Mouse (Mus musculus): ENCODE measurements around the gene Ptpre. TPM values are rescaled to one million over a fixed set of nuclear protein-coding genes. Genes with fewer than 3 reads are reported as not detected.

Gene Ptpre
- polyA plus RNA-seq, 1 experiment from 2014 or later = 2.5 TPM

GRCm38 (mm10) chr7:135527169-135527568 is 10.1 kb upstream of the Ptpre start:
- ATAC-seq (ENCODE audit: low read depth) = no peak
- Histone ChIP-seq H3K4me3 (ENCODE audit: low read length) (no peak overlapping the region), H3K9ac (ENCODE audit: low read length) (no peak overlapping the region), H3K27ac (ENCODE audit: low read length) (no peak overlapping the region), H3K4me1 (replicated peaks; ENCODE audit: control insufficient read depth, insufficient read depth, low read length) (peaks cover 5% of the 10 kb centered on the region), H3K4me2 (ENCODE audit: low read depth, low read length) (no peak overlapping the region), H3K36me3 (ENCODE audit: control insufficient read depth, insufficient read depth, low read length) (no peaks in the 10 kb centered on the region), H3K9me3 (ENCODE audit: control insufficient read depth, low read length) (no peaks in the 10 kb centered on the region), H3K27me3 (ENCODE audit: control insufficient read depth, insufficient read depth, low read depth, low read length) (no peaks in the 10 kb centered on the region)
- WGBS = 35% methylated on average over 3 of the region's 3 CpGs

DNA sequence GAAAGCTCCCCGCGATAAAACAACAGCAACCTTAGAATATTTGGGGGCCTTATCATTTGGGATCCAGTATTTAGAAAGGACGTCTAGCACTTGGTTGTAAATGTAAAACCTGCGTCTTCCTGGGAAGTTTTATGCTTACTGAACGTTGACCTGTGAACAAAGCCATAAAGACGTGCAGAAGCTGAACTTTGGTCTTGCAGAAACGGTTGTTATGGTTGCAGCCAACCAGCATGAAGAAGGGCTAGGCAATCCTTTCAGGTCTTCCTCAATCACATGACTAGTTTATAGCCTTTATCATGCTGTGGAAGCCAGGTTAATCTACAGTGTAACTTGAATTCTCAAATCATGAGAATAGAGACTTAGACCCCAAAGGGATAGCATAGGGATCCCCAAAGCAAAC is 8.8 kb upstream of the Ptpre start, which contains the start of gene Clrn3:
Gene Clrn3, minus strand, starts transcription at position 140 of the 400 bp plus-strand sequence.
- H3K27me3 ChIP-seq (ENCODE audit: control insufficient read depth, insufficient read depth, low read depth, low read length) = no peaks in the 10 kb centered on the region
- H3K36me3 ChIP-seq (ENCODE audit: control insufficient read depth, insufficient read depth, low read length) = no peaks in the 10 kb centered on the region
- H3K9ac ChIP-seq (ENCODE audit: low read length) = no peak within 1 kb of the TSS
- H3K4me1 ChIP-seq (replicated peaks; ENCODE audit: control insufficient read depth, insufficient read depth, low read length) = peaks cover 5% of the 10 kb centered on the region
- whole genome bisulfite sequencing = 82% methylated on average over 7 of the region's 7 CpGs
- no peak within 1 kb of the TSS for H3K4me2 ChIP-seq (ENCODE audit: low read depth, low read length)
- H3K9me3 ChIP-seq (ENCODE audit: control insufficient read depth, low read length) = no peaks in the 10 kb centered on the region
- ATAC-seq (ENCODE audit: low read depth) = no peak
- no peak within 1 kb of the TSS for H3K27ac ChIP-seq (ENCODE audit: low read length)
- H3K4me3 ChIP-seq (ENCODE audit: low read length) = no peak within 1 kb of the TSS

DNA sequence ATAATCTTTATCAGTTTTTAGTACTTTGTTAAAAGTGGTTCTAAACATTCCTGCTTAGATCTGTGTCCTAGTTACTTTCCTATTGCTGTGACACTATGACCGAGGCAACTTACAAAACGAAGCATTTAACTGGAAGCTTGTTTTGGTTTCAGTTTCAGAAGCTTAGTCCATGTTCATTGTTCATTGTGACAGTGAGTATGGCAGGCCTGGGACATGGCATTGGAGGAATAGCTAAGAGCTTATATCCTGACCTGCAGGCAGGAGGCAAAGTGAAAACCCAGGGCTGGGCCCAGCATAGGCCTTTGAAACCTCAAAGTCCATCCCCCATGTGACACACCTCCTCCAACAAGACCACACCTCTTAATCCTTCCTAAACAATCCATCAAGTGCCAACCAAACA is 8.2 kb upstream of the Ptpre start:
- H3K9me3 ChIP-seq (ENCODE audit: control insufficient read depth, low read length) = no peaks in the 10 kb centered on the region
- H3K27ac ChIP-seq (ENCODE audit: low read length) = no peak overlapping the region
- H3K9ac ChIP-seq (ENCODE audit: low read length) = no peak overlapping the region
- H3K4me1 ChIP-seq (replicated peaks; ENCODE audit: control insufficient read depth, insufficient read depth, low read length) = peaks cover 2% of the 10 kb centered on the region
- no peaks in the 10 kb centered on the region for H3K27me3 ChIP-seq (ENCODE audit: control insufficient read depth, insufficient read depth, low read depth, low read length)
- no peaks in the 10 kb centered on the region for H3K36me3 ChIP-seq (ENCODE audit: control insufficient read depth, insufficient read depth, low read length)
- WGBS = 88% methylated on average over 2 of the region's 2 CpGs
- no peak for ATAC-seq (ENCODE audit: low read depth)
- no peak overlapping the region for H3K4me2 ChIP-seq (ENCODE audit: low read depth, low read length)
- H3K4me3 ChIP-seq (ENCODE audit: low read length) = no peak overlapping the region

- Histone ChIP-seq H3K9ac (ENCODE audit: low read length) (no peak overlapping the region), H3K36me3 (ENCODE audit: control insufficient read depth, insufficient read depth, low read length) (no peaks in the 10 kb centered on the region), H3K4me1 (replicated peaks; ENCODE audit: control insufficient read depth, insufficient read depth, low read length) (peaks cover 7% of the 10 kb centered on the region; the same call in 1 of the 2 replicates), H3K27ac (ENCODE audit: low read length) (no peak overlapping the region), H3K4me3 (ENCODE audit: low read length) (no peak overlapping the region), H3K9me3 (ENCODE audit: control insufficient read depth, low read length) (no peaks in the 10 kb centered on the region), H3K27me3 (ENCODE audit: control insufficient read depth, insufficient read depth, low read depth, low read length) (peaks cover 14% of the 10 kb centered on the region), H3K4me2 (ENCODE audit: low read depth, low read length) (no peak overlapping the region)
- WGBS = 48% methylated on average over 2 of the region's 2 CpGs
- ATAC-seq (ENCODE audit: low read depth) = no peak
Observed at GRCm38 (mm10) chr7:135534548-135535189, 2.6 kb upstream of the Ptpre start.

- H3K4me2 ChIP-seq (ENCODE audit: low read depth, low read length) = no peak overlapping the region
- no peak overlapping the region for H3K27ac ChIP-seq (ENCODE audit: low read length)
- no peaks in the 10 kb centered on the region for H3K9me3 ChIP-seq (ENCODE audit: control insufficient read depth, low read length)
- H3K9ac ChIP-seq (ENCODE audit: low read length) = no peak overlapping the region
- no peak overlapping the region for H3K4me3 ChIP-seq (ENCODE audit: low read length)
- peaks cover 17% of the 10 kb centered on the region for H3K27me3 ChIP-seq (ENCODE audit: control insufficient read depth, insufficient read depth, low read depth, low read length)
- H3K36me3 ChIP-seq (ENCODE audit: control insufficient read depth, insufficient read depth, low read length) = no peaks in the 10 kb centered on the region
- 72% methylated on average over 3 of the region's 3 CpGs for WGBS
- peaks cover 7% of the 10 kb centered on the region; the same call in 1 of the 2 replicates for H3K4me1 ChIP-seq (replicated peaks; ENCODE audit: control insufficient read depth, insufficient read depth, low read length)
- ATAC-seq (ENCODE audit: low read depth) = no peak
Observed at GRCm38 (mm10) chr7:135535908-135536307, 1.4 kb upstream of the Ptpre start.

DNA sequence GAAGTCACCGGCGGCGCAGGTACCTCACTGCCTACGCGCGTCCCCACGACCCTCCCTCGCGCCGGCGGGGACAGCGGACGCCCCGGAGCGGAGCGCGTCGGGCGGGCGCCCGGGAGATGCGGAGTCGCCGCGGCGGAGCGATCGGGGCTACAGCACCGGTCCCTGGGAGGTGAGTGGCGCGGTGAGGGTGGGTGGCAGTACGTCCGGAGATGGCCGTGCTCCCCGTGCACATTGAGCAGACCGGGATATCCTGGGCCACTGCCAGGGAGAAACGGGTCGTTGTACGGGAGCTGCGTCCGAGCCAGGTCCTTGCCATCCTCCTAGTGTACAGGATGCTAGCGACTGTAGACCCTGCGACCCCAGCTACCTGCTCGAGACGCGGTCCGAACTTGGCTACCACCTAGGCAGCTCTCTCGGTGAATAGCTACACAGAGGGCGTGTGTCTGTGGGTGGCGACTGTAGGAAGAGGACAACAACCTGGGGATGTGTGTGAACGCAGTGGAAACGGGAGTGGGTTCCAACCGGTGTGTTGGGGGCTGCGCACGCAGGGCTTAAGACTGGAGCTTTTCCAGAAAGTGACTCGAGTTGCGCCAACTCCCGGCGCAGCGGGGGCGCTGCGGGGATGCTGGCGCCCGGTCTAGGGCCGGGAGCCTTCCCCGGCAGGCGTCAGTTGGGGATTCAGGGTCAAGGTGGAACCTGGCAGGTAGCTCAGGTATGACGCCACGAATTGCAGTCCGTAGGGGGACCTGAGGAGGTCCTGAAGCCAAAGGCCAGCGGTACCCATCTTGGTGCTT is 864 bp downstream of the Ptpre start:
- peak overlapping the region; percentile 99 for H3K4me2 ChIP-seq (ENCODE audit: low read depth, low read length)
- no peaks in the 10 kb centered on the region for H3K9me3 ChIP-seq (ENCODE audit: control insufficient read depth, low read length)
- no peak overlapping the region for H3K27ac ChIP-seq (ENCODE audit: low read length)
- no peaks in the 10 kb centered on the region for H3K36me3 ChIP-seq (ENCODE audit: control insufficient read depth, insufficient read depth, low read length)
- H3K4me1 ChIP-seq (replicated peaks; ENCODE audit: control insufficient read depth, insufficient read depth, low read length) = peaks cover 7% of the 10 kb centered on the region; the same call in 1 of the 2 replicates
- peaks cover 17% of the 10 kb centered on the region for H3K27me3 ChIP-seq (ENCODE audit: control insufficient read depth, insufficient read depth, low read depth, low read length)
- peak overlapping the region; percentile 66 for H3K4me3 ChIP-seq (ENCODE audit: low read length)
- peak overlapping the region; percentile 72 for H3K9ac ChIP-seq (ENCODE audit: low read length)
- peak; percentile 51 for ATAC-seq (ENCODE audit: low read depth)
- WGBS = 2% methylated on average over 71 of the region's 71 CpGs

GRCm38 (mm10) chr7:135539429-135539828 is 2.1 kb downstream of the Ptpre start:
- no peak for ATAC-seq (ENCODE audit: low read depth)
- Histone ChIP-seq H3K36me3 (ENCODE audit: control insufficient read depth, insufficient read depth, low read length) (no peaks in the 10 kb centered on the region), H3K27ac (ENCODE audit: low read length) (no peak overlapping the region), H3K9ac (ENCODE audit: low read length) (no peak overlapping the region), H3K27me3 (ENCODE audit: control insufficient read depth, insufficient read depth, low read depth, low read length) (peaks cover 17% of the 10 kb centered on the region), H3K4me3 (ENCODE audit: low read length) (no peak overlapping the region), H3K9me3 (ENCODE audit: control insufficient read depth, low read length) (no peaks in the 10 kb centered on the region), H3K4me2 (ENCODE audit: low read depth, low read length) (no peak overlapping the region), H3K4me1 (replicated peaks; ENCODE audit: control insufficient read depth, insufficient read depth, low read length) (peaks cover 7% of the 10 kb centered on the region; the same call in 1 of the 2 replicates)
- WGBS = 68% methylated on average over 2 of the region's 2 CpGs

GRCm38 (mm10) chr7:135542235-135542634 is 5.0 kb downstream of the Ptpre start:
- no peak overlapping the region for H3K27ac ChIP-seq (ENCODE audit: low read length)
- 53% methylated on average over 3 of the region's 3 CpGs for WGBS
- H3K9ac ChIP-seq (ENCODE audit: low read length) = no peak overlapping the region
- peaks cover 21% of the 10 kb centered on the region for H3K4me1 ChIP-seq (replicated peaks; ENCODE audit: control insufficient read depth, insufficient read depth, low read length)
- no peak for ATAC-seq (ENCODE audit: low read depth)
- no peaks in the 10 kb centered on the region for H3K36me3 ChIP-seq (ENCODE audit: control insufficient read depth, insufficient read depth, low read length)
- H3K4me2 ChIP-seq (ENCODE audit: low read depth, low read length) = no peak overlapping the region
- H3K9me3 ChIP-seq (ENCODE audit: control insufficient read depth, low read length) = no peaks in the 10 kb centered on the region
- H3K4me3 ChIP-seq (ENCODE audit: low read length) = no peak overlapping the region
- H3K27me3 ChIP-seq (ENCODE audit: control insufficient read depth, insufficient read depth, low read depth, low read length) = peaks cover 17% of the 10 kb centered on the region

- no peak for ATAC-seq (ENCODE audit: low read depth)
- Histone ChIP-seq H3K27me3 (ENCODE audit: control insufficient read depth, insufficient read depth, low read depth, low read length) (peaks cover 14% of the 10 kb centered on the region), H3K9ac (ENCODE audit: low read length) (no peak overlapping the region), H3K4me1 (replicated peaks; ENCODE audit: control insufficient read depth, insufficient read depth, low read length) (peaks cover 20% of the 10 kb centered on the region), H3K4me3 (ENCODE audit: low read length) (no peak overlapping the region), H3K36me3 (ENCODE audit: control insufficient read depth, insufficient read depth, low read length) (no peaks in the 10 kb centered on the region), H3K27ac (ENCODE audit: low read length) (no peak overlapping the region), H3K9me3 (ENCODE audit: control insufficient read depth, low read length) (no peaks in the 10 kb centered on the region), H3K4me2 (ENCODE audit: low read depth, low read length) (no peak overlapping the region)
- 56% methylated on average over 3 of the region's 3 CpGs for WGBS
Observed at GRCm38 (mm10) chr7:135543033-135543432, 5.8 kb downstream of the Ptpre start.
